Mouse (Mus musculus): Measurements from ENCODE around the gene Olfr1457.

Gene Olfr1457

DNA sequence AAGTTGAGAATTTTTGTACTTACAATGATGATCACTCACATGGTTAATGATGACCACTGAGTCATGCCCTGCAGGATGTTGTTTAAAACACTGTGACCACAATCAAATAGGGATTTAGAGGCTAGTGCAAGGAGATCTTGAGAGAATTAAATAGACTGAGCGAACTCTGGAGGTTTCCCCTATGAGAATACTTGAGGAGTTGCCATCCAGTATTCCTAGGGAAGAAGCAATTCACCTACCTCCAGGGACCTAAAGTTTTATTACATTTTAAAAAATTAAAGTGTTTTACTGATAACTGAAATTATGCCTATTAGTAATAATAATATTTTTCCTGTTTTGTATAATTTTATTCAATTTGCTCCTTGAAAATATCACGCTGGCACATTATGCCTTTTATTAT is at the start of gene Olfr1457:
Gene Olfr1457, minus strand, starts transcription at position 101 of the 400 bp plus-strand sequence.
- ATAC-seq (ENCODE audit: low TSS enrichment) = no peak

DNA sequence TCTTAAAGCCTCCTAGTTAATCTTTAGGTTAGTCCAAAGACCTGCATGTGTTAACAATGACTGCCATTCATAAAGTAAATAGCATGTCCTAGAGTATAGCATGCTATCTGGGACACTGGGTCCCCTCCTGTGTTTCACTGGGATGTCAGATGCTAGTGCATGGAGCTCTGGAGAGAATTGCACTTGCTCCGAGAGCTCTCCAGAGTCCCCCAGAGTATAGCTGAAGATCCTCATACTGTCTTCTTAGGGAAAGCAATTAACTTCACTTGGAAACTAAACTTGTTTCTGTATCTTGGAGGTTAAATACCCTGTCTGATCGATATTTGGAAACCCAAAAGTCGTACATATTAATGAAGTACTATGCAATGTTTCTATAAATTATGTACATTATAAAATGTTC is 9.0 kb upstream of the Olfr1457 start, which contains the start of gene Olfr1458:
Gene Olfr1458, minus strand, starts transcription at position 101 of the 400 bp plus-strand sequence.
- ATAC-seq (ENCODE audit: low TSS enrichment) = no peak

DNA sequence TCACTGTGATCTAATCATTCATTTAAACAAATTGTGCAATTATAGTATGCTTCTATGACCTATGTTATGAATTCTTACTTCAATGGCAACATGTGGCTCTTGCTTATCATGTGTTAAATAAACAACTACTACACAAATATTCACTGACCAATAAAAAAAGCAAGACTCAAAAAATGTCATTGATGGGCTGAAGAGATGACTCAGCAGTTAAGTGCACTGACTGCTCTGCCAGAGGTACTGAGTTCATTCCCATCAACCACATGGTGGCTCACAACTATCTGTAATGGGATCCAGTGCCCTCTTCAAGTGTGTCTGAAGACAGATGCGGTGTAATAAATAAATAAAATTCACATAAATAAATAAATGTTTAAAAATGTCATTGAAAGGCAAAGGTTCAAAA is 3.8 kb downstream of the Olfr1457 start:
- no peak for ATAC-seq (ENCODE audit: low TSS enrichment)

DNA sequence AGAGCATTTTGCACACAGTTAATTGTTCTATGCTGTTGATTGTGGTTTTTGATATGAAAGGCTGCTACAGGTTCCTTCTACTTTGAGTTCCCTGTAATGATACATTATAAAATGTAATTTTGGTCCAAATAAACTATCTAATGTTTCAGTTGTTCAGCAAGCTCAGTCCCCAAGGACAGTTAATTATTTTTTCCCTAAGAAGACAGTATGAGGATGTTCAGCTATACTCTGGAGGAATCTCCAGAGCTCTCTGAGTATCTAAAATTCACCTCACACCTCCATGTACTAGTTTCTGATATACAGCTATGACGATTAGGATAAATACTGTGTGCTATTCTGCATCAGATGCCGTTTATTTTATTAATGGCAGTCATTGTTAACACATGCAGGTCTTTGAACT is 37.4 kb downstream of the Olfr1457 start, which contains the start of gene Olfr1454:
Gene Olfr1454, plus strand, starts transcription at position 301 of the 400 bp plus-strand sequence.
- ATAC-seq (ENCODE audit: low TSS enrichment) = no peak
